In genomic region chr17:8801083-8801854, GRCm38 (mm10) we compare ENCODE assay signal across 8 mouse cellular contexts.
DNase-seq lines count a peak whose midpoint lies in the region; ATAC-seq and TF ChIP-seq lines count a peak whose summit lies in the region.

No protein-coding gene starts in this region.

- peak overlapping the region; percentile 69 for H3K4me3 ChIP-seq in embryonic facial prominence, embryonic 11.5 days (ENCODE audit: low read depth, low read length)
- peak overlapping the region; percentile 69 for H3K4me3 ChIP-seq in kidney, embryonic 14.5 days (ENCODE audit: low read length)
- peak overlapping the region; percentile 72 for H3K4me3 ChIP-seq in midbrain, postnatal 0 days (ENCODE audit: low read depth, low read length)

- no peak for DNase-seq in frontal cortex, postnatal 25 days (ENCODE audit: low spot score in 2 of 2)
- DNase-seq in embryonic facial prominence, embryonic 11.5 days (ENCODE audit: low spot score) = peak; percentile 54
- DNase-seq in heart, adult 9 months (ENCODE audit: low spot score in 2 of 2) = peak; percentile 79 to 83
- DNase-seq in liver = peak; percentile 40
- peak; percentile 60 for DNase-seq in midbrain, postnatal 0 days (ENCODE audit: low spot score)
- DNase-seq in testis, postnatal 10 days (ENCODE audit: low spot score) = peak; percentile 70

- TF ChIP-seq CTCF in midbrain, postnatal 0 days (IDR thresholded peaks at IDR 0.05) = no peak

- peaks cover 37% of the 10 kb centered on the region for H3K27me3 ChIP-seq in embryonic facial prominence, embryonic 11.5 days (ENCODE audit: control insufficient read depth, insufficient read depth, low read length)
- H3K27me3 ChIP-seq in kidney, embryonic 14.5 days (ENCODE audit: control insufficient read depth, insufficient read depth, low read length) = peaks cover 71% of the 10 kb centered on the region
- peaks cover 7% of the 10 kb centered on the region for H3K27me3 ChIP-seq in midbrain, postnatal 0 days (ENCODE audit: insufficient read depth, low read length)

- H3K4me1 ChIP-seq in embryonic facial prominence, embryonic 11.5 days (ENCODE audit: control insufficient read depth, insufficient read depth, low read length) = no peaks in the 10 kb centered on the region; the same call in 1 of the 2 replicates
- 0 out of 2 replicates have a peak, but pooled peaks cover 7% of the 10 kb centered on the region for H3K4me1 ChIP-seq in kidney, embryonic 14.5 days (ENCODE audit: control insufficient read depth, insufficient read depth, low read length)
- H3K4me1 ChIP-seq in midbrain, postnatal 0 days (ENCODE audit: insufficient read depth, low read length) = peaks cover 14% of the 10 kb centered on the region

- H3K36me3 ChIP-seq in embryonic facial prominence, embryonic 11.5 days (replicated peaks; ENCODE audit: control insufficient read depth, insufficient read depth, low read depth, low read length) = no peaks in the 10 kb centered on the region
- no peaks in the 10 kb centered on the region for H3K36me3 ChIP-seq in kidney, embryonic 14.5 days (ENCODE audit: control insufficient read depth, insufficient read depth, low read length)
- H3K36me3 ChIP-seq in midbrain, postnatal 0 days (ENCODE audit: insufficient read depth, low read length) = no peaks in the 10 kb centered on the region

- H3K27ac ChIP-seq in embryonic facial prominence, embryonic 11.5 days (replicated peaks; ENCODE audit: low read depth, low read length) = peak overlapping the region; percentile 22; the same call in 1 of the 2 replicates
- 0 out of 2 replicates have a peak overlapping the region, but pooled peaks have one; percentile 14 for H3K27ac ChIP-seq in kidney, embryonic 14.5 days (ENCODE audit: low read depth, low read length)
- H3K27ac ChIP-seq in midbrain, postnatal 0 days (ENCODE audit: low read depth, low read length) = peak overlapping the region; percentile 78

- H3K9ac ChIP-seq in embryonic facial prominence, embryonic 11.5 days (replicated peaks; ENCODE audit: low read length) = peak overlapping the region; percentile 72
- peak overlapping the region; percentile 73 for H3K9ac ChIP-seq in kidney, embryonic 14.5 days (ENCODE audit: low read depth, low read length)
- peak overlapping the region; percentile 89 for H3K9ac ChIP-seq in midbrain, postnatal 0 days (replicated peaks; ENCODE audit: low read length, poor library complexity, severe bottlenecking)

- H3K4me2 ChIP-seq in embryonic facial prominence, embryonic 11.5 days (ENCODE audit: low read depth, low read length) = peak overlapping the region; percentile 99
- H3K4me2 ChIP-seq in kidney, embryonic 14.5 days (replicated peaks; ENCODE audit: low read depth, low read length) = peak overlapping the region; percentile 98
- peak overlapping the region; percentile 93 for H3K4me2 ChIP-seq in midbrain, postnatal 0 days (ENCODE audit: low read depth, low read length, poor library complexity, severe bottlenecking)

- peak; percentile 60 for ATAC-seq in frontal cortex, adult (ENCODE audit: low TSS enrichment)
- ATAC-seq in embryonic facial prominence, embryonic 11.5 days (replicated peaks; ENCODE audit: insufficient number of reproducible peaks, low FRiP score, low TSS enrichment, low read depth) = peak; percentile 74
- ATAC-seq in kidney, embryonic 14.5 days (ENCODE audit: low FRiP score, low TSS enrichment) = peak; percentile 88
- peak; percentile 61 for ATAC-seq in midbrain, postnatal 0 days (ENCODE audit: low FRiP score)

- under 1% methylated on average over 33 of the region's 72 CpGs for WGBS in embryonic facial prominence, embryonic 11.5 days
- WGBS in kidney, embryonic 14.5 days = under 1% methylated on average over 21 of the region's 72 CpGs
- WGBS in midbrain, postnatal 0 days = under 1% methylated on average over 31 of the region's 72 CpGs

- H3K9me3 ChIP-seq in embryonic facial prominence, embryonic 11.5 days (replicated peaks; ENCODE audit: control insufficient read depth, low read length) = no peaks in the 10 kb centered on the region
- no peaks in the 10 kb centered on the region for H3K9me3 ChIP-seq in kidney, embryonic 14.5 days (ENCODE audit: control insufficient read depth, low read length)
- no peaks in the 10 kb centered on the region for H3K9me3 ChIP-seq in midbrain, postnatal 0 days (ENCODE audit: low read length)

Comparison
In these comparisons a context has a peak if more than half of its experiments do, and no peak if none do; other contexts are left out.
1. DNase-seq: peak in embryonic facial prominence, embryonic 11.5 days (single experiment), heart, adult 9 months (2 of 2), liver (single experiment), midbrain, postnatal 0 days (single experiment) and testis, postnatal 10 days (single experiment); none in frontal cortex, postnatal 25 days (0 of 2).
2. H3K27ac ChIP-seq: peak in every context shown above with its lines; median percentile 78 in midbrain, postnatal 0 days; 22 in embryonic facial prominence, embryonic 11.5 days; 14 in kidney, embryonic 14.5 days.
3. Peak in every context shown above with its lines, with median percentiles within 50 percentile points of each other: ATAC-seq, H3K4me2 ChIP-seq, H3K4me3 ChIP-seq and H3K9ac ChIP-seq.